Mouse (Mus musculus) left cerebral cortex, postnatal 10 days (tissue): ENCODE data around the gene 2010315B03Rik. TPM values are rescaled to one million over a fixed set of nuclear protein-coding genes. Genes with fewer than 3 reads are reported as not detected.

Source experiments
- total RNA-seq, 2 experiments: library from RNA; stranded (reverse); gene quantifications; 2 replicates each; pipeline ENCODE4 v1.2.3; 2021

The 2010315B03Rik gene
- total RNA-seq, 2 experiments from 2014 or later = 15.6 to 18.2 TPM

Other genes with a start within 250 kb of the 2010315B03Rik start
- gene Ccr2, start 210.7 kb downstream of the 2010315B03Rik start, total RNA-seq = under 1 TPM; 0.06 to 0.24 TPM
- gene Ccr5, start 191.2 kb downstream of the 2010315B03Rik start, total RNA-seq = 1 to 10 TPM; 6.0 to 7.4 TPM
- 100 to 1,000 TPM; 106 to 120 TPM for gene Ppp2r3d, start 164.2 kb upstream of the 2010315B03Rik start, total RNA-seq
- gene Gm21836, start 181.1 kb upstream of the 2010315B03Rik start, total RNA-seq = not detected